Mouse (Mus musculus): ENCODE results near the gene Slc39a5.

The Slc39a5 gene

GRCm38 (mm10) chr10:128410560-128410845, 9.5 kb upstream of the Slc39a5 start:
- DNase-seq (ENCODE audit: low spot score in 2 of 2) = no peak

GRCm38 (mm10) chr10:128409692-128410559, 8.9 kb upstream of the Slc39a5 start:
- DNase-seq (ENCODE audit: low spot score in 2 of 2) = peak; percentile 97 to 98

GRCm38 (mm10) chr10:128408591-128409535, 7.8 kb upstream of the Slc39a5 start:
- peak; percentile 48 to 56 for DNase-seq (ENCODE audit: low spot score in 2 of 2)

DNA sequence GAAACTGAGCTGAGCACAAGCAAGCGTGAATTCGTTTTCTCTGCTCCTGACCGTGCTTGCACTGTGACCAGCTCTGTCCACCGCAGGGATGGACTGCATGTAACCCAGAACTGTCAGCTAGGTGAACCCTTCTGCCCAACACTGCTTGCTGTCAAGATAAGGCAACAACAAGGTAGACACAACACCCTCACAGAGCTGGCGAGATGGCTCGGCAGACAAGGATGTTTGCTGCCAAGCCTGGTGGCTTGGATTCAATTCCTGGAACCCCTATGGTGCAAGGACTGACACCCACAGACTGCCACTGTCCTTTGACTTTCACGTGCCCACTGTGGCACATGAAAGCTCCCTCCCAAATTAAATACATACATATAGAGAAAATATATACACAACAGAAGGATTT, 2.9 kb upstream of the Slc39a5 start:
- DNase-seq (ENCODE audit: low spot score in 2 of 2) = no peak

DNA sequence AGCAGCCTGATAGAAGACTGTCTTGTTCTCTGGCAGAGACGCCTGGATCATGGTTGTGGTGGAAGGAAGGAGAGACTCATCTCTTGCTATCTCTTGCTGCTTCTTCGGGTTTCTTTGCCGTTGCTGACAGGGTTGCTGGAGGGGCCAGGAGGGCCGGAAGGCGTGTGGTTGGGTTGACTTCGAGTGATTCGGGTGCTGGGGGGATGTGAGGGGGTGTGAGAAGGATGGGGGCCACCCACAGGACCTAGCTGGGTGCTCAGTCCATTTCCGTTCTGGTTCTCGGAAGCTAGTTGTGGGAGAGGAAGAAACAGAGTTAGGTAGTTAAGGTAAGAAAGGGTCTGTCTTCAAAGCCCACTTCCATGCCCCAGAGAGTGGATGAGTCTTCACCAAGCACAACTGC, 609 bp upstream of the Slc39a5 start:
- no peak for DNase-seq (ENCODE audit: low spot score in 2 of 2)

- no peak for DNase-seq (ENCODE audit: low spot score in 2 of 2)
These were observed 691 bp downstream of the Slc39a5 start for GRCm38 (mm10) chr10:128400338-128400737.

DNA sequence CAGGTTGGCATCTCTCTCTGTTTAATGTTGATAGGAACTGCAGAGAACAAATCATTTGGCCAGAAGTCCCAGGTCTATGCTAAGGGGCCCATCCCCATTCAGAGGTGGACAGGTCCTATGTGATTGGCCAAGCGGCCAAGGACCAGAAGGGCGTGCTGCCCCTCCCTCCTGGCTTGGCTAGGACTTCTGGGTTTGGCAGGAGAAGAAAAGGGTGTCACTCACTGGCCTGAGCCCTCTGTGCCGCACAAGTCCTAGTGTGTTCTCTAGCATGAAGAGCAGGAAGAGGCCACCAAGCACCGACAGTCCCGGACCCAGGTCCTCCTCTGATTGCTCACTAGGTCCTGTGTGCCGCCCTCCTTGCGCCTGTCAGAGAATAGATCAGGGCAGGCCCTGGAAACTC, 3.6 kb downstream of the Slc39a5 start:
- no peak for DNase-seq (ENCODE audit: low spot score in 2 of 2)

GRCm38 (mm10) chr10:128396716-128397264, 4.2 kb downstream of the Slc39a5 start:
- DNase-seq (ENCODE audit: low spot score in 2 of 2) = no peak

DNA sequence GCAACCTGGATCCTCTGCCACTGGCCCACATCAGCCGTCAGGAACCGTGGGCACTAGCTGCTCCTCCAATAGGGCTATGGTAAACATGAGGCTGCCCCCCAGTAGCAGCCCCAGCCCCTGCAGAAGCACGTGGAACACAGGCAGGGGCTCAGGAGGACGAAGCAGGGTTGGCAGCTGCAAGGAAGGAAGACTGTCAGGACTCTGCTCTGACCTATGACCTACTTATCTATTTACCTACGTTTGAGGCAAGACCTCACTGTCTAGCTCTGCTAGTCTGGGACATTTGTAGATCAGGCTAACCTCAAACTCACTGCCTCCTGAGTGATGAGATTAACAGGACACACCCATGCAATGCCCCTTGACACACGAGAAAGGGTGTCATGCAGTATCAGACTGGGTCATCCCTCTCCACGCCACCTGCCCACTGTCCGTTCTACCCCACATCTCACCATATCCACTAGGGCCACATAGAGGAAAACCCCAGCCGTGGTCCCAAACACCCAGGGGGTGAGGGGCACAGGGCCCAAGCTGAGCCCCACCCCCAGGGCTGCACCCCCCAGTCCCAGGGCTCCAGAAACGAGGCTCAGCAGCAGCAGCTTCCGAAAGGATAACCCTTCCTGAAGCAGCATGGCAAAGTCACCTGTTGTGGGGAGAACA, 4.9 kb downstream of the Slc39a5 start:
- DNase-seq (ENCODE audit: low spot score in 2 of 2) = no peak

DNA sequence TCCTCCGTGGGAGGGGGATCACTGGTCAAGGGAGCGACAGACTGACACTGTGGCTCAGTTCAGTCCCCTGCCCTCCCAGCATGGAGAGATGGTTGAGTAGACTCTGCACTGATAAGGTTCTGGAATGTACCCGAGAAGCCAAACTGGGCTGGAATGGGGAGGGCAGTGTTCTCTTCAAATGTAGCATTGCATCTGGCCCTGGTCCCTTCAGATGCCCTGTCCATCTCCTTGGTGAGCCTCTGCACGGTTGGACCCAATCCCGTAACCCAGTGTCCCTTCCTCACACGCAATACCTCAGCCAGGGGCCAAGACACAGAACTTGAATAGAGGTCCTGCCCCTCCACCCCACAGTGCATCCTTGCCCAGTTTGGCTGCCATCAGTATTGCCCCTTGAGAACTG, 9.2 kb downstream of the Slc39a5 start:
- no peak for DNase-seq (ENCODE audit: low spot score in 2 of 2)

GRCm38 (mm10) chr10:128390366-128390765, 10.7 kb downstream of the Slc39a5 start:
- no peak for DNase-seq (ENCODE audit: low spot score in 2 of 2)

GRCm38 (mm10) chr10:128389570-128389969, 11.5 kb downstream of the Slc39a5 start:
- DNase-seq (ENCODE audit: low spot score in 2 of 2) = no peak

- DNase-seq (ENCODE audit: low spot score in 2 of 2) = no peak
These were observed 12.1 kb downstream of the Slc39a5 start for GRCm38 (mm10) chr10:128388941-128389340.

DNA sequence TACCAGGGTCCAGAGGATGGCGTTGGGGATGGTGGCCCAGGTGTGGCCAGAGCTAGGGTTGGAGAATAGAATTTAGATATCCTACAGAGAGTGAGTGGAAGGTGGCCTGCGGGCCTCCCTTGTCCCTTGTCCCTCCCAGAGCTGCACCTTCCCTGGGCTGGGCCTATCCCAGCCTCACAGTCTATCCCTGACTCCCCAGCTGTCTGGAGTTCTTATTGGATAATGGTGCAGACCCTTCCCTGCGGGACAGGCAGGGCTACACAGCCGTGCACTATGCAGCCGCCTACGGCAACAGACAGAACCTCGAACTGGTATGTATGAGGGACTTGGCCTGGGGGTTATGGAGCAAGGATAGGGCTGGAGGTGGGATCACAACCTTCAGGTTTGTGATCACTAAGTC, 15.1 kb downstream of the Slc39a5 start:
- no peak for DNase-seq (ENCODE audit: low spot score in 2 of 2)

DNA sequence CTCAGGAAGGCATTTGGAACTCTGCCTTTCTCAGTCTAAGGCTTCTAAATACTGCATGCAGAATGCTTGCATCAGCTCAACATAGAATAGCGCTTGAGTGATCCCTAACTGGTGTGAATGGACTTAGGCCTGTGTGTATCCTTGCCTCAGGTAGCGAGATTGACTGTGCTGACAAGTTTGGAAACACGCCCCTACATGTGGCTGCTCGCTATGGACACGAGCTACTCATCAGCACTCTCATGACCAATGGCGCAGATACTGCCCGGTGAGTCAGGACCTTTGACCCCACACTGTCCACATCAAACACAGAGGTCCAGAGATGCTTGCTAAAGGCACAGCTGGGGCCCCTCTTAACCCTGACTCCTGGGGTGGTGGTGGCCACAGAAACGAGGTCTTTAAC, 18.5 kb downstream of the Slc39a5 start:
- DNase-seq (ENCODE audit: low spot score in 2 of 2) = no peak

DNA sequence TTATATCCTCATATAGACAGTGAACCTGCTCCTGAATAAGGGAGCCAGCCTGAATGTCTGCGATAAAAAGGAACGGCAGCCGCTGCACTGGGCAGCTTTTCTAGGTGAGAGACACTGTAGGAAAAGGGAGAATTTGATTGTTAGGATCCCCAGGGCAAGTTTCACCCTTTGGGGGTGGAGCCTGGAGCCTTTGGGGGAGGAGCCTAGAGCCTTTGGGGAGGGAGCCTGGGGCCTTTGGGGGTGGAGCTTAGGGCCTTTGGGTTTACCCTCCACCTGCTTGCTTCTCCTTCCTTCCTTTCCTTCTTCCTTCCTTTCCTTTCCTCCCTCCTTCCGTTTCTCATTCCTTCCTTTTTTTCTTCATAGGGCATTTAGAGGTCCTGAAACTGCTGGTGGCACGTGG, 20.5 kb downstream of the Slc39a5 start:
- DNase-seq (ENCODE audit: low spot score in 2 of 2) = no peak

DNA sequence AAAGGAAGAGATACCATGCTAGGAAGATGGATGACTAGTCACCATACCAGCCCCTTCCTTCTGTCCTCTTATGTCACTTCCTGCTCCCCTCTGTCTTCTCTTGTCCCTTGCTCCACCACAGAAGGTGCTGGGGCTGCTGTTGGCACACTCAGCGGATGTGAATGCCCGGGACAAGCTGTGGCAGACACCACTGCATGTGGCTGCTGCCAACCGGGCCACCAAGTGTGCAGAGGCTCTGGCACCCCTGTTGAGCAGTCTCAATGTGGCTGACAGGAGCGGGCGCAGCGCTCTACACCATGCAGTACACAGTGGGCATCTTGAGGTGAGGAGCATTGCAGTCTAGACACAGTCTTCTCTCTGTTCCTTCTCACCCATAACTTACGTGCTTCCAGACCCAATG, 21.8 kb downstream of the Slc39a5 start:
- no peak for DNase-seq (ENCODE audit: low spot score in 2 of 2)

DNA sequence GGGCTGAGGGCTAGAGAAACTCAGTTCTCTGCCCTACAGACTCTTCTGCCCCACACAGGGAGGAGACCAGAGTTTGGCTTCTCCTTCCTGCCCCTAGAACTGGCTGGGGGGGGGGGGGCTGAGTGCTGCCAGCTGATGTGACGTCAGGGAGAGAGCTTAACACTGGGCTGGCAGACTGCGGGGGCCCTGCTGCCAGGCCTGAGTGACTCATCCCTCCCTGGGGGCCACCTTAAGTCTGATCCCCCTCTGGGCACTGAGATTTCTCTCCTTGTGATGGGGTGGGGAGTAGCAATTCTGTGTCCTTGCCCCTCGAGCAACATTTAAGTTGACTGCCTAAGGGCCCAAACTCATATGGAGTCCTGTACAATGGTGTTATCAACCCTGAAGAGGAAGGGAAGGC, 22.6 kb downstream of the Slc39a5 start:
- DNase-seq (ENCODE audit: low spot score in 2 of 2) = no peak

GRCm38 (mm10) chr10:128377940-128378448, 23.0 kb downstream of the Slc39a5 start:
- no peak for DNase-seq (ENCODE audit: low spot score in 2 of 2)

GRCm38 (mm10) chr10:128377222-128377939, 23.6 kb downstream of the Slc39a5 start:
- DNase-seq (ENCODE audit: low spot score in 2 of 2) = peak; percentile 36 to 50

All from frontal cortex, postnatal 36 days (tissue).